Mouse (Mus musculus) hindlimb bud, embryonic 11.5 days (tissue): ENCODE results near the gene Gm42791.

Experiments used
- DNase-seq: peaks from one replicate; pipeline ENCODE4 v3.0.0-alpha.2; 2012; ENCODE audit warnings: low read depth, low spot score; ENCODE audit errors: extremely low spot score

The Gm42791 gene

GRCm38 (mm10) chr5:148994706-148995414 lies at the start of gene Gm42791:
Gene Gm42791 (minus strand): TSS chr5:148995147.
- no peak for DNase-seq

DNA sequence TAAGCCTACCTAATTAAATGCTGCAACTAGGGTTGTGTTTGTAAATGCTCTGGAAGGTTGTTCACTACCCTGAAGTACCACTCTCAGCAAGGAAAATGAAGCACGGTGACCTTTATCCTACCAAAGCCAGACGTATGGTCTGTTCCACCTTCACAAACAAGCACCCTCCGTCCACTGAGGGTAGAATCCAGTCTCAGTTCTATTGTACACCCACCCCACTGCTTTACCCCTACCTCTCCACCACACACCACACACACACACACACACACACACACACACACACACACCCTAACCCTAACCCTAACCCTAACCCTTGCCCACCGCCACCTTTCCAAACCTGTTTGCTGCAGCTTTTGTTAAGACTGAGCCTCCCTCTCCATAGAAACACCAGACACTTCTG lies 49.1 kb upstream of the Gm42791 start:
- DNase-seq: no peak

DNA sequence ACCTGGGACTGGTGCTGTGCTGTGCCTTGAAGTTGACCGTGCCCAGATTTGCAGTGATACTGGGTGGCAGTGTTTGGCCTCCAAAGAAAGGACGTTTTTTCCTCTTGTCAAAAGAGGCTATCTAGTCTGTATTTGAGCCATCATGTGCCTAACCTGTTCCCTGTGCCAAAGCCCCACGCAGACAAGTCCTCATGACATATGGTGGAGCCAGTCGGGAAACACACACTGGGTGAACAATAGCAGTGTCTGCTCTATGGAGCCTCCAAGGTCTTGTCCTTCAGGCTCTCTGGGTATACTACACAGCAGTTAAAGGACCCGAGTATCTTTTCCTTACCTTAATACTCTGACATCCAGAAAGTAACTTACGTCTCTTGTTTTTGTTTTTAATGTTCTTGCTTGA lies 48.3 kb upstream of the Gm42791 start:
- DNase-seq: no peak

GRCm38 (mm10) chr5:149039825-149040224 lies 44.9 kb upstream of the Gm42791 start:
- no peak for DNase-seq

GRCm38 (mm10) chr5:149037729-149038128 lies 42.8 kb upstream of the Gm42791 start:
- DNase-seq: no peak

DNA sequence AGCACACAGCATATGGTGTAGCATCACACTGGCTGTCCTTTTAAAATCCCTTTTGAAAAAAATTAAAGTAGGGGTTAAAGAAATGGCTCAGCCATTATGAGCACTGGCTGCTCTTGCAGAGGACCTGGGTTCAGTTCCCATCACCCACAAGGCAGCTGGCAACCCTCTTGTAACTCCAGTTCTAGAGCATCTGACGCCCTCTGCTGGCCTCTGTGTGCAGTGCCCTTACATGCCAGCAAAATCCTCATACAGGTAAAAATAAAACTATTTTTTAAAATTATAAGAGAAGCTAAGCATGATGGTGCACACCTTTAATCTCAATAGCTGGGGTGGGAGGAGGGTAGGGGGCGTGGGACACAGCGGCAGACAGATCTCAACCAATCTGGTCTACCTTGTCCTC lies 42.0 kb upstream of the Gm42791 start:
- DNase-seq: no peak

GRCm38 (mm10) chr5:149032438-149032837 lies 37.5 kb upstream of the Gm42791 start:
- no peak for DNase-seq

DNA sequence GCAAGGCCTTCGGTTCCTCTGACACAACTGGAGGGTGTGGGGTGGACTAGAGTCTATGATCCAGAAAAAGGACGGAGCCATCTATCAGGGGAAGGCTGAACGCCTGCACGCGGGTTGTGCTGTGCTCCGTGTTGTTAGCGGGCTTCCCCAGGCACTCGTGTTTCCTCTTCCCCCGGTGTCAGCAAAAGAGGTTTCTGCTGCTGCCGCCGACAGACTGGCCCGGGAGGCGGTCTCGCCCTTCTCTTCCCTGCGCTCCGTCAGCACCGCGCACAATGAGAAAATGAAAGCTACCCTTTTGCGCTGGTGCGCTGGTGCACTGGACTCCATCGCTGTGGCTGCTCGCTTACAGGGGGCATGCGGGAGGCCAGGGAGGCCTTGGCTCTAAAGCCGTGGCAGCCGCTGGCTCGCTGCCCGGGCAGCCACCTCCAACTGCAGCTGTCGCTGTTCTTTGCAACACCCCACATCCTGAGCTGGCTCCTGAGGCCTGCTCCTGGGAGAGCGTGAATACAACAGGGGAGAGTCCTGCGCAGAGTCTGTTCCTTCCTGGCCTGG lies 36.3 kb upstream of the Gm42791 start:
- DNase-seq: no peak

GRCm38 (mm10) chr5:149030103-149030502 lies 35.2 kb upstream of the Gm42791 start:
- no peak for DNase-seq

DNA sequence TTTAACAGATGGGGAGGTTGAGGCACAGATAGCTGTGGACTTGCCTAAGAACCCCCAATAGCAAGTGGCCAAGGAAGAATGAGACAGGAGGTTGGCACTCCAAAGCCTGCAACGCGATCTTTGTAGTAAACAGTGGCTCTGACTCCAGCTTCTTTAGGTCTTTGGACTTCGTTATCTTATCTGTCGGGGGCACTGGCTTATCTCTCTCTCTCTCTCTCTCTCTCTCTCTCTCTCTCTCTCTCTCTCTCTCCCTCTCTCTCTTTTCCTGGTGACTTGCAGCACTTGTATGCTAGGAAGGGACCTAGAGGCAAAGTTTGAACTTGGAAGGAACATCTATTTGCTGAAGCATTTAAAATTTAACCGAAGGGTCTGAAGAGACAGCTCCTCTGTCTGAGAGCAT lies 33.4 kb upstream of the Gm42791 start:
- DNase-seq: no peak

- no peak for DNase-seq
Observed at GRCm38 (mm10) chr5:149027389-149027788, 32.4 kb upstream of the Gm42791 start.

GRCm38 (mm10) chr5:149021120-149021519 lies 26.2 kb upstream of the Gm42791 start:
- no peak for DNase-seq

- DNase-seq: no peak
Observed at GRCm38 (mm10) chr5:149020681-149021062, 25.7 kb upstream of the Gm42791 start.

DNA sequence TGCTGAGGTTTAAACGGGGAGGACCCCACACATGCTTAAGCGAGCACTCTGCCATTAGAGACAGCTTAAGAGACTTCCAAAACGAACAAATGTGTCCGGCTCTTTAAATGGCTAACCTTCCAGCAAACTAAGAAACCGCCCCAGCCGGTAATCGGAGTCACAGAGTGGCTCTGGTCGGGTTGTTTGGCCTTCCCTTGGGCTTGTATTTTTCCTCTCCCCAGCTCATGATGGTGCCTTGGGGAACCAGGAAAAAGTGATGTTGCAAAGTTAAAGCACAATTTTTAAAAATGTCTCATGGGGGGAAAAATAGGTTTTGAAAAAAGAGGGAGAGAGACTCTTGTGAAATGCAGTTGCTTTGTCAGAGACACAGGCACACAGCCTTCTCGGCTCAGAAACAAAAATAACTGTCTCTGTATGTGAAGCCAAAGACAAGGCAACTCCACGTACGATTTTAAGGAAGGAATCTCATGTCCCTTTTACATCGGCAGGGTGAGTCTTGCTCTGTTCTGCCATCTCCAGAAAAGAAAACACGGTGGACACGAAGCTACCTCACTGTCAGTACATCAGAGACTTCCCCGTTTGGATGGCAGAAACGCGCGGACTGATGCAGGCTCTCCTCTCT lies 25.2 kb upstream of the Gm42791 start:
- no peak for DNase-seq

DNA sequence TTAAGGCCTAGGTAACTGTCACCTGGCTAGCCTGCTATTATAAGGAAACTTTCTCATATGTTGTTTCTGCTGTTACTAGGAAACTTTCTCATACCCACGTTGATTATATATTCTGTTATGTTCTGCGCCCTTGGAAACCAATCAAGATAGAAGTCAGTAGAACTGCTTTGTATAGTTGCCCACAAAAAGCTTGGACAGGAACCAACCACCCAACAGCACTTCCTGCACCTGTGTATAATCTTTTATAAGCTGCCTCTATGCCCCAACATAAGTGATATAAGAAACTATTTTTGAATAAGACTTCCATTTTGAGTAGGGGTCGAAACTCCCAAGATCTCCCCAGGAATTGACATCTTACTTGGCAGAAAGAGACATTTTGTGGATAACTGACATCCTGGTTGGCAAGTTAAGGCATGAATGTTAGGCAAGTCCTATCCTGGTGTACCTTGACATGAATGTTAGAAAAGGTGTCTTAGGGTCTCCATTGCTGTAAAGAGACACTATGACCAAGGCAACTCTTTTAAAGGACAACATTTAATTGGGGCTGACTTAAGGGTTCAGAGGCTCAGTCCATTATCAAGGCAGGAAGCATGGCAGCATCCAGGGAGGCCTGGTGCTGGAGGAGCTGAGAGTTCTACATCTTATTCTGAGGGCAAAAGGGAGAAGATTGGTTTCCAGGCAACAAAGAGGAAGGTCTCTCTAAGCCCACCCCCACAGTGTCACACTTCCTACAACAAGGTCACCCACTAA lies 22.9 kb upstream of the Gm42791 start:
- DNase-seq: no peak

GRCm38 (mm10) chr5:149017181-149017580 lies 22.2 kb upstream of the Gm42791 start:
- no peak for DNase-seq

DNA sequence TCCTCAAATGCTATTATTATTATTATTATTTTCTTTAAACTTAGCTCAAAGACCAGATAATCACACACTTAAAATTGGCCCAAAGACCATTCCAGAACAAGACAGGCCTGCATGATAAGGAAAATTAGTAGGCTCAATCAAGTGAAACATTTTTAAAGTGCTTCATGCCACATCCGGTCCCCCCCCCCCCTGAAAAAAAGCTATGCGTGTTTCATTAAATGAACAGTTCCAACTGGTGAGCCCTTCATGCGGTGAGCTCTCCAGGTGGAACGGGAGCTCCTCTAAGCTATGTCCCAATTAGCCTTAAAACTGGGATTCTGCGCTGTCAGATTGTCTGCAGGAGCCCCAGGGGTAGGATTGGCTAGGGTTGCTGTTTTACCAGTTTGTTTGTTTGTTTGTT lies 21.3 kb upstream of the Gm42791 start:
- DNase-seq: no peak

DNA sequence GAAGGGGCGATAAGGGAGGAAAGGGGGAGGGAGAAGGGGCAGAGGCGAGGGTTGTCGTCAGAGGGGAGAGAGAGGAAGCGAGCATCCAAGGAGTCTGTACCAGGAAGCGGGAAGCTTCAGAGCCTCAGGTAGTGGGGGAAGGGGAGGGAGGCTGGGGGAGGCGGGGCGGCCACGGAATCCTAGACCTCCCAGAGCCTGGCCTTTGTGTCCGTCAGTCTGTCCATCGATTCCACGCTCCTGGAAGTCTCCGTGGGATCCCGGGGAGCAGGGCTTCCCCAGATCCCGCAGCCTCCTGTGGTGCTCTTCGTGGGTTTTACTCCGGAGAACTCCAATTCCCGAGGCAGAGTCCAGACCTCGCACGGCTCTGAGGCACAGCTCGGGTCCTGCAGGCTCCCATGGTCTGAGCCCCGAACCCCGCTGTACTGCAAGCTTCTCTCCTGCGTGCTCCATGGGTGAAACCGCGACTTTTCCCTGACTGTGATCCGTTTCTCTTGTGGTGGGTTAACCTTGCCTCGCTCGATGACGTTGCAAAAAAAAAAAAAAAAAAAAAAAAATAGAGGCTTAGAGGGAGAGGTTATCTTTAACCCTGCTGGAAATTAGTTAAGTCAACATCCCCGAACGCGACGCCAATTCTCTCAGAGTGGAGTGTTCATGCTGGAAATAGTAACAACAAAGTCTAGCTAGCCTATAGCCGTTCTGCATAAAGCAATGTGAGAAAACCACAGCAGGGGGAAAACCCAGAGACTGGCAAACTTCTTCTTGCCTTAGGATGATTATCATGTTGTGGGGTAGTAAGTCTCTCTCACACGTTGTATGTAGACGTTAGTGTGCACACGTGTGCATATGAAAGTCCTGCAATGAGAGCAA lies 20.6 kb upstream of the Gm42791 start:
- DNase-seq: no peak

DNA sequence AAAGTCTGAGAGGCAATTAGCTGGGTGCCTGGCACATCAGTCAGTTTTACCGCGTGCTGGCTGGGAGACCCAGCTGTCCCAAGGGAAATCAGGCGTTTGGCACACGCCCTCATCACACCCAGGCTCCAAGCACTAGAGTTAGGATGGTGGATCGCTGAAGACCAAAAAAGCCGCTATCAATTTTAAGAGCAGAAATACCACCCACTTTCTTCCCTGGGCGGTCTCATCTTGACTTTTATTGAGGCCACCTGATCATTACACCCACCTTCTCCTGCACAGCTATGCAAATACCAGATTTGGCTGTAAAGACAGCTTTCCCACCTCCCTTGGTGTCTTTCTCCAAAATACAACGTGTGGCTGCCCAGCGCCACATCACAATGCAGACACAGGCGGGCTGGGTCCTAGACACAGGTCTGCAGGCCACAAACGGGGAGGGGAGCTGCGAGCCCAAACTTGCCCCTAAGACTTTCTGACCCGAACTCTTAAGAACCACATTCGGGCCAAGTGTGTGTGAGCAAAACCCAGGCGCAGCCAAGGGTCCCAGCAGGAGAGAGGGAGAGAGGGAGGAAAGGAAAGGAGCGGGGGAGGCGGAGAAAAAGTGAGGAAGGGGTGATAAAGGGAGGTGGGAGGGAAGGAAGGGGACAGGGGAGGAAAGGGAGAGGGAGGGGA lies 19.8 kb upstream of the Gm42791 start:
- no peak for DNase-seq

- no peak for DNase-seq
Observed at GRCm38 (mm10) chr5:149013817-149014508, 19.0 kb upstream of the Gm42791 start.
